Mouse (Mus musculus): ENCODE results near the gene Rnf40.

DNA sequence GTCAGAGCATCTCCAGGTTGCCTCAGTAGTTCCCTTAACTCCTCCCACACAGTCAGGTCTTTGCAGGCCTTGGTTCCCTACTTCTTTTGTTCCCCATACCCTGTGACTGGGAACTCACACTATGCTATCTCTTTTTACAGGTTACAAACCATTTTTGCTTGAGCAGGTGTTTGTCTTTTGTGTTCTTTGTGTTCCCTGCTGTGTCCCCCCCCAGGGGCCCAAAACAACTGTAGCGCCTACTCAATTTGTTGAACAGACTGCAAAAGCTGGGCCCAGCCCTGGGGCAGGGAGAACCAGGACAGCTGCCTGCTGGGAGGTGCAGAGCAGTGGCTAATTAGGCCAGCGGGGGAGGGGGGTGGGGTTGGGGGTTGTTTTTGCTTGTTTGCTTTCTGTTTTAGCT is 29.4 kb downstream of the Rnf40 start:
- TF ChIP-seq CTCF (IDR thresholded peaks at IDR 0.05; ENCODE audit: insufficient read depth, low read length) (no peak), POLR2A (IDR thresholded peaks at IDR 0.05; ENCODE audit: borderline replicate concordance, extremely low read depth, low read depth, low read length) (no peak)
